Mouse (Mus musculus) G1E (cell line): ENCODE results near the gene Eif4ebp2.

Experiments
- CTCF ChIP-seq: IDR thresholded peaks from 2 replicates; pipeline ENCODE4 v1.5.1; 2012; ENCODE audit warnings: low read depth, low read length, inconsistent platforms, mixed read lengths
- POLR2AphosphoS5 ChIP-seq: IDR thresholded peaks from 2 replicates; pipeline ENCODE4 v1.6.1; 2012; ENCODE audit warnings: low read depth, low read length, inconsistent platforms; ENCODE audit not compliant: insufficient replicate concordance

GRCm38 (mm10) chr10:61499505-61500466 is 47.3 kb upstream of the Eif4ebp2 start:
- no peak for TF ChIP-seq CTCF
- no peak for TF ChIP-seq POLR2AphosphoS5
